Mouse (Mus musculus): Measurements from ENCODE around the gene Tada1. TPM values are rescaled to one million over a fixed set of nuclear protein-coding genes. Genes with fewer than 3 reads are reported as not detected.

The Tada1 gene
- total RNA-seq, 2 experiments from 2014 or later = 36.6 to 38.9 TPM

GRCm38 (mm10) chr1:166382626-166383025 is 3.7 kb downstream of the Tada1 start:
- no peak for DNase-seq (ENCODE audit: low spot score in 2 of 2)

- DNase-seq (ENCODE audit: low spot score in 2 of 2) = no peak
These were observed 5.7 kb downstream of the Tada1 start for GRCm38 (mm10) chr1:166384614-166385013.

DNA sequence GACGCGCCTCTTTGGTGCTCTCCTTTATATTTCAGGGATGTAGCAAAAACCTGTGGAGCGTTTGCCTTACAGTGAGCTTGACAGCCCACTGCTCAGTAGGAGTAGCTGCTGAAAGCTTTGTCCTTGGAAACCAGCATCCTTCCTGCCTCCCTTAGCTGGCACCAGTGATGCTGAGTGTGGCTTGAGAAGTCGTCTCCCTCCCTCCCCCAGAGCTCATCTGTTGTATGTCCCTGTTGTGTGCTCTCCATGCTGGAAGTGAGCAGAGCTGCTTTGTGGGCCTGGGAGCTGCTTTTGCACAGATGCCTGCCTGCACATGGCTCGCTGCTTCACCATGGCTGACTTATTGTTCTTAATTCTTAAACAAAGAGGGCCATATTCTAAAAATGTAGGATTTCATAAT is 6.5 kb downstream of the Tada1 start:
- DNase-seq (ENCODE audit: low spot score in 2 of 2) = no peak

GRCm38 (mm10) chr1:166388511-166388910 is 9.6 kb downstream of the Tada1 start:
- DNase-seq (ENCODE audit: low spot score in 2 of 2) = no peak

DNA sequence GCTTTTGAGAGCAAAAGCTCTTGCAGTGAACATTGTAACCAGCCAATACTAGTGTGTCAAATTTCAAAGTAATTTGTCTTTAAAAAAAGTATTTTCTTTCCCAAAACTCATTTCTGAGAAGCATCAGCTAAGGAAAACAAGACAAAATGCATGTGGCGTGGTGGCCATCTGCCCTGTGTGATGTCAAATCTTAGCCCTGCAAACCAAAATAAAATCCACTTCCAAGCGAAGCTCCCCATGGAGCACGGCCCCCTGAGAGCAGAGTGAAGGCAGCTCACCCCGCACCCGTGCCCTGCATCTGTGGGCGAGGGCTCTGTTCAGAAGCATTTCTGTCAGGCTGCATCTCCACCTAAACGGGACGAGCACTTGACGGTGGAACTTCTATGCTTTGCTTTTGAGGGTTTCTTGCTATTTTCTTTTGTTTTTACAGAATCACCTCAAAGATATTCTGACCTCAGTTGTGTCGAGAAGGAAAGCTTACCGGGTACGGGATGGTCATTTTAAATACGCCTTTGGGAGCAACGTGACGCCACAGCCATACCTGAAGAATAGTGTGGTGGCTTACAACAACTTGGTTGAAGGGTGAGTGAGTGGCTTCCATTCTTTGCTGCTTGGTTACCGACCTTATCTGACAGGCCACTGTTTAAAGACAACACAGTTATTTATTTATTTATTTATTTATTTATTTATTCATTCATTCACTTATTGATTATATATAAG is 10.7 kb downstream of the Tada1 start:
- no peak for DNase-seq (ENCODE audit: low spot score in 2 of 2)

DNA sequence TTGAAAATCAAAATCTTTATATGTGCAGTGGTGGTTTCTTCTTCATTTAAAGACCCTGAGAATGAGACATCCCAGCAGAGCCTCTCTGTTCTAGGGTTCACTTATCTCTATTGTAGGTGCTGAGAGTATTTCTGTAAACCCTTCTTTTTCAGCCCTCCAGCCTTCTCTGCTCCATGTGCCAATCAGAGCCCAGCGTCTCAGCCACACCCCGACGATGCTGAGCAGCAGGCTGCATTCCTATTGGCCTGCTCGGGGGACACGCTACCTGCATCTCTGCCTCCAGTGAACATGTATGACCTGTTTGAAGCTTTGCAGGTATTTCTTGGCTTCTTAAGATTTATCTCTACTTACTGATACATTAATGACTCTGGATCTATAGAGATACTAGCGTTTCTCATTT is 12.8 kb downstream of the Tada1 start:
- no peak for DNase-seq (ENCODE audit: low spot score in 2 of 2)

DNA sequence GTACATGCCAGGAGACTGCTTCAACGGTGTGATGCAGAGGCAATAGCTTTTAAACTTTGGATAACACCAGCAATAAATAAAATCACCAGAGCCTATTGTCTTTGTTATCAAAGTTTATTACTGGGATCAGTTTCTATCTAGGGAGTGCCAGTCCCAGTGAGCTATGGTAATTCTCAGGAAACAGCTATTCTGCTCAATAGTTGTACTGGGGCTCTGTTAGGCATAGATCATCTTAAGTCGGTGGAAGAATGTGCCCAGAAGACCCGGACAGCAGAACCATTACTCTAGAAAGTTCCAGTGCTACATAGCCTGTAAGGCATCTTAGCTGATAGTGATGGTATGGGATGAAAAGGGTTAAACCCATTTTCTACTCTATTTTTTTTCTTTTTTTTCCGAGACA is 15.9 kb downstream of the Tada1 start:
- DNase-seq (ENCODE audit: low spot score in 2 of 2) = no peak

- no peak for DNase-seq (ENCODE audit: low spot score in 2 of 2)
These were observed 16.8 kb downstream of the Tada1 start for GRCm38 (mm10) chr1:166395661-166396060.

- DNase-seq (ENCODE audit: low spot score in 2 of 2) = no peak
These were observed 17.5 kb downstream of the Tada1 start for GRCm38 (mm10) chr1:166396381-166396780.

DNA sequence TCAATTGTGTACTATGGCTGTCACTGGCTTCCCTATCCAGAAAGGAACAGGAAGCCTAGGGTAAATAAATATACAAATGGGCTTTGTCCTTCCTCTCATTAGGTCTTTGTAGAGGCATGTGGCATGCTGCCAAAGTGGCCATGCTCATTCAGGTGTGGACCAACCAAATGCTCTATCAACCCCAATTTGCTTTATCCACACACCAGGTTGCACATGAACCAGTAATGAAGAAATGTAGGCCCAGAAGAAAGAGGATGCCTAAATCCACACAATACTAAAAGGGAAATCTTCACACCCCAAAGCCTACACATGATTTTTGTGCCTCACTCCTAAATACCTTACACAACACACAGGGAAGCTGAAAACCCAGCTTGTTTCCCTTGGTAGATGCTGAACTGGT is 22.6 kb downstream of the Tada1 start:
- DNase-seq (ENCODE audit: low spot score in 2 of 2) = no peak

DNA sequence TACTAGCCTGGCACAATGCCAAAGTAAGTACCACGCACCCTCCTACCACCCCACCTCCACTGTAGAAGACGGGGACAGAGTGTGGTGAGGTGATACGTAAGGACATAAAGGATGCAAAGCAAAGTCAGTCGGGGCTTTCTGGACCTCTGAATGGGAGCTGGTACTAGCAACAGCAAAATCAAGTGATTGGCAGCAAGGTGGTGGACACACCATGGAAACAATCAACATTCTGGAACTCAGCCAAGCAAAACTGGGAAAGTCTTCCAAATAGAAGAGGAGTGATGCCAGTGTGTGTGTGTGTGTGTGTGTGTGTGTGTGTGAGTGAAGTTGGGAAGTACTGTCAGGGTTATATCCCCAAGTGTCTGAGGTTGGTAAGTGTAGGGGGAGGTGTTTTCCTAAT is 23.1 kb downstream of the Tada1 start:
- DNase-seq (ENCODE audit: low spot score in 2 of 2) = peak; percentile 47 to 49

GRCm38 (mm10) chr1:166403846-166404245 is 24.9 kb downstream of the Tada1 start:
- no peak for DNase-seq (ENCODE audit: low spot score in 2 of 2)

DNA sequence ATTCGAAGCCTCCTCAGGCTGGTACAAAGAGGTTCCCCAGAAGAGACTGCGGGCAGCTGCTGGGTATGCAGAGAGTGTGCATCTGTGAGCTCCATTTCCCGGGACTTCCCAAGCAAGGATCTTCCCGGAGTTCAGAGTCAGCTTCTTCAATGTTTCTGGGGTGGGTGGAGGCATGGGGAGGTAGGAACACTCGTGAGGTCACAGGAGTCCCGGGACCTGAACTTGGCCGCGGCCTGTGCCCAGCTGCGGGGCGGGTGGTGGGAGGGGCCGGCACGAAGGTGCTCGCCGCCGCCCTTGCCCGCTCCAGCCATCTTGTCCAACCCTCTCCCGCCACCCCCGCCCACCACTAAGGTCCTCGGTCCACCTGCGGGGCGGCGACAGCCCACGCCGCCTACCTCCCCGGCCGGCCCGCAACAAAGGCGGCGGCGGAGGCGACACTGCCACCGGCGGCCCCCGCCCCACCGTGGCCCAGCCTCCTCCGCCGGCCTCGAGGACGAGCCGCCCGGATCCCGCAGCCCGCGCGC is 30.3 kb downstream of the Tada1 start:
- peak in 1 of 2 experiments; percentile 29 for DNase-seq (ENCODE audit: low spot score in 2 of 2)

DNA sequence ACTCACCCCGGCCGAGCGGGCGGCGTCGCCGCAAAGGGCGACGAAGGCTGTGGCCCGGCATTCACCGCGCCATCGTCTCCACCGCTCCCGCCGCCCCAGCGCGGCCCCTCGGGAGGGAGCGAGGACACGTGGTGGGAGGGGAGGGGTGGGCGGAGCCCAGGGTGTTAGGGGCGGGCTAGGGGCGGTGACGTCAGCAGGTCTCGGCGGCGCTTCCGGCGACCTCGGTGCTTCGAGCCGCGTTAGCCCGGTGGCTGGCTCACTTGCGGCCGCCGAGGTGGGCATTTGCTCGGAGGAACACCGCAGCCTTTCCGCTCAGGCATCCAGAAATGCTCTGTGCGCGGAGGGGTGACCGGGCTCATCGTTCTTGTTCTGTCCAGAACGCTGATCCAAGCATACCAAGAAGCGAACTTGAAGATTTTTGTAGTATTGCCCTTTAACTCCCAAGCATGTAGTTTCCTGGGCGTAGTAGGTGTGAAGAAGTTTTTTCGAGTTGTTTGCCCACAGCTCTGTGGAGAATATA is 30.9 kb downstream of the Tada1 start, which contains the start of gene Pogk:
Gene Pogk, minus strand, starts transcription at position 163 of the 520 bp plus-strand sequence.
- peak; percentile 73 to 85 for DNase-seq (ENCODE audit: low spot score in 2 of 2)

DNA sequence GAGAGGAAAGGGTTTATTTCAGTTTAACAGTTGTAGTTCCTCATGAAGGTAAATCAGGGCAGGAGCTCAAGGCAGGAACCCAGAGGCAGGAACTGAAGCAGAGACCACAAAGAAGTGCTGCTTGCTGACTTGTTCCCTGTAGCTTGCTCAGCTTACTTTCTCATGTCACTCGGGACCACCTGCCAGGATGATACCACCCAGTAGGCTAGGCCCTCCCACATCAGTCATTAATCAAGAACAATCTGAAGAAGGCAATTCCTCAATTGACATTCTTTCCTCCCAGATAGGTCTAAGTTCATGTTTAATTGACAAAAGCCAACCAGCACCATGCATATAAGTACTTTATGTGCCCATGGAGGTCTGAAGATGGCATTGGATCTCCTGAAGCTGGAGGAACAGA is 32.6 kb downstream of the Tada1 start:
- DNase-seq (ENCODE audit: low spot score in 2 of 2) = no peak

DNA sequence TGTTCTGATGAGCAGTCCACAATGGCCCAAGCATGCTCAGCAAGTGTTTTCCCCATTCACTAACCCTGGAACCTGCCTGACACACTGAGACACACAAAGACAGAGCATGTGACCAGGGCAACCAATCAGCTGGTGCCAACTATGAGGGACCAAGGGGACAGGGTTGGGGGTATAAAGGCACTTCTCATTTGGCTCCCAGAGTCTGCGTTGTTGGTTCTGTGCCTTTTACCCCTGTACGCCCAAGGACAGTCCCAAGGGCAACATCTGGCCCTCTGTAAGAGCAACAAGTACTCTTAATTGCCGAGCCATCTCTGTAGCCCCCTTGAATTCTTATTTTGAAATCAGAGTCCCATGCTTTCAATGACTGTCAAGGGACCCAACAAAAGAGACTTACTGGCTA is 33.4 kb downstream of the Tada1 start:
- no peak for DNase-seq (ENCODE audit: low spot score in 2 of 2)

- peak in 1 of 2 experiments; percentile 17 for DNase-seq (ENCODE audit: low spot score in 2 of 2)
These were observed 50.2 kb downstream of the Tada1 start for GRCm38 (mm10) chr1:166429053-166429452.

DNA sequence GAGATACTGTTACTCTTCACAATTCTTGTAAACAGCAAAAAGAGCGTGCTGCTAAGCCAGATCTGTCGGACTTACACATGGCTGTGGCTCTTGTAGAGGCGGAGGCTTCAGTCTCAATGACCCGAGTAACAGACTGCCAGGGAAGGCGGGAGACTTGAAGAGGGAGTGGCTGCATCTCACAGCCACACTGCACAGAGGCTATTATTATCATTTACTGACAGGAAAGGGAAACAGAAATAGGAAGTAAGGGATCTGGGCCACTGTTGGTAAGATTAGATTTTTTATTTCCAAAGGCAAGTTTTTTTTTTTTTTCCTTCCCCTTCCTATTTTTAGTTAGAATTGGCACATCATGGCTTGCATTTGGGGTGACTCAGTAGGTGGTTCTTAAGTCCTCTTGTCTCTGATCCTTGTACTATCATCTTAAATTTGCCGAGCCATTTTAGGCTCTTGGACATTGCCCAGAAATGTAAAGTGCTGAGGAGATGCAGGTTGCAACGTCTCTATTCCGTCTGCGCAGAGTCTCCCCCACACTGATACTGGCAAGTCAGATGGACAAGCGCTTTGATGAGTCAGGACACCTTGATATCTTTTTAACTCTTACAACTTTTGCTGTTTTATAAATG is 51.0 kb downstream of the Tada1 start:
- no peak for DNase-seq (ENCODE audit: low spot score in 2 of 2)

GRCm38 (mm10) chr1:166439426-166439825 is 60.5 kb downstream of the Tada1 start:
- no peak for DNase-seq (ENCODE audit: low spot score in 2 of 2)

- no peak for DNase-seq (ENCODE audit: low spot score in 2 of 2)
These were observed 63.1 kb downstream of the Tada1 start for GRCm38 (mm10) chr1:166441992-166442391.

Data from layer of hippocampus, postnatal 10 days (tissue).